Mouse (Mus musculus) bone marrow macrophage, adult 2 months (primary cell): ENCODE results near the gene Palld.

Source experiments
- CTCF ChIP-seq: IDR thresholded peaks from 2 replicates; pipeline ENCODE4 v1.5.1; 2012; ENCODE audit warnings: low read depth, mild to moderate bottlenecking, low read length, moderate library complexity
- POLR2A ChIP-seq: IDR thresholded peaks from 2 replicates; pipeline ENCODE4 v1.6.1; 2012; ENCODE audit warnings: mild to moderate bottlenecking, low read depth, low read length, borderline replicate concordance

- TF ChIP-seq POLR2A (no peak), CTCF (no peak)
These were observed 6.1 kb upstream of the Palld start for GRCm38 (mm10) chr8:61908303-61909215.
